Mouse (Mus musculus) forebrain, postnatal 0 days (tissue): ENCODE results near the gene Parp4. TPM values are rescaled to one million over a fixed set of nuclear protein-coding genes. Genes with fewer than 3 reads are reported as not detected.

Source experiments
- ATAC-seq: fragments of 200-750 bp; cut with Nextera tagmentation; 2 replicates; pipeline ENCODE4 v1.8.0; 2017; ENCODE audit warnings: mild to moderate bottlenecking, moderate library complexity
- DNase-seq: peaks from one replicate; pipeline ENCODE4 v3.0.0-alpha.2; 2015
- H3K27ac ChIP-seq: fragments of 300-500 bp; sonication (generic); 2 replicates; pipeline ENCODE4 v1.5.1; 2014; ENCODE audit warnings: low read depth, mild to moderate bottlenecking, antibody characterized with exemption, low read length, moderate library complexity, mixed read lengths
- H3K27me3 ChIP-seq: fragments of 300-500 bp; sonication (generic); 2 replicates; pipeline ENCODE4 v1.6.1; 2014; ENCODE audit warnings: mild to moderate bottlenecking, low read length, mixed read lengths; ENCODE audit not compliant: insufficient read depth
- H3K36me3 ChIP-seq: fragments of 300-500 bp; sonication (generic); 2 replicates; pipeline ENCODE4 v1.6.1; 2014; ENCODE audit warnings: mild to moderate bottlenecking, moderate library complexity; ENCODE audit not compliant: insufficient read depth
- H3K4me1 ChIP-seq: fragments of 300-500 bp; sonication (generic); 2 replicates; pipeline ENCODE4 v1.6.1; 2014; ENCODE audit warnings: antibody characterized with exemption; ENCODE audit not compliant: insufficient read depth
- H3K4me2 ChIP-seq: fragments of 300-500 bp; sonication (generic); 2 replicates; pipeline ENCODE4 v1.6.1; 2014; ENCODE audit warnings: low read depth, mild to moderate bottlenecking, moderate library complexity
- H3K4me3 ChIP-seq: fragments of 300-500 bp; sonication (generic); 2 replicates; pipeline ENCODE4 v1.5.1; 2014; ENCODE audit warnings: low read depth, low read length, mixed read lengths
- H3K9ac ChIP-seq: fragments of 300-500 bp; sonication (generic); 2 replicates; pipeline ENCODE4 v1.6.1; 2014; ENCODE audit warnings: mild to moderate bottlenecking
- H3K9me3 ChIP-seq: fragments of 300-500 bp; sonication (generic); 2 replicates; pipeline ENCODE4 v1.6.1; 2016; ENCODE audit warnings: low read length
- CTCF ChIP-seq: sonication (generic); IDR thresholded peaks from 2 replicates; pipeline ENCODE4 v1.5.1; 2016; ENCODE audit warnings: antibody characterized with exemption, control low read depth, low read depth
- WGBS: fragments of 180-500 bp; shearing (Covaris S2); extraction: QIAGEN DNeasy Blood & Tissue Kit; methylation state at CpG from one replicate; pipeline ENCODE4 v1.1.7; 2014; 5-methylcytosine and 5-hydroxymethylcytosine counted together
- polyA plus RNA-seq: library from polyadenylated mRNA; unstranded; fragments of >200 nt; fragmentation: Nextera tagmentation; extraction: Ambion mirVana; gene quantifications from 2 replicates; pipeline ENCODE4 v1.2.1, GENCODE M21; 2015
- total RNA-seq: library from RNA; depleted of rRNA; stranded (reverse); fragments of >200 nt; gene quantifications from 2 replicates; pipeline ENCODE4 v1.2.3, GENCODE M21; 2014

Gene Parp4
- total and polyA plus RNA-seq, 2 experiments from 2014 or later, result 0.80 to 1.3 TPM

- 81% methylated on average over 4 of the region's 4 CpGs for WGBS
- no peak for ATAC-seq
Measured at GRCm38 (mm10) chr14:56605136-56605535, 29.7 kb downstream of the Parp4 start.

GRCm38 (mm10) chr14:56613212-56613611 lies 37.8 kb downstream of the Parp4 start:
- Histone ChIP-seq H3K9me3 (no peaks in the 10 kb centered on the region), H3K36me3 (no peaks in the 10 kb centered on the region), H3K27me3 (no peaks in the 10 kb centered on the region), H3K4me2 (no peak overlapping the region), H3K4me3 (no peak overlapping the region), H3K9ac (no peak overlapping the region), H3K4me1 (no peaks in the 10 kb centered on the region), H3K27ac (no peak overlapping the region)
- no peak for TF ChIP-seq CTCF
- DNase-seq (no peak), ATAC-seq (no peak)
- 86% methylated on average over 3 of the region's 3 CpGs for WGBS

More at GRCm38 (mm10) chr14:56605136-56605535, 29.7 kb downstream of the Parp4 start:
- Histone ChIP-seq H3K27ac (no peak overlapping the region), H3K36me3 (no peaks in the 10 kb centered on the region), H3K4me2 (no peak overlapping the region), H3K9ac (no peak overlapping the region), H3K27me3 (no peaks in the 10 kb centered on the region), H3K4me1 (no peaks in the 10 kb centered on the region), H3K9me3 (no peaks in the 10 kb centered on the region), H3K4me3 (no peak overlapping the region)
- no peak for TF ChIP-seq CTCF
- DNase-seq, result no peak

- Histone ChIP-seq H3K27ac (no peak overlapping the region), H3K4me2 (no peak overlapping the region), H3K36me3 (no peaks in the 10 kb centered on the region), H3K4me3 (no peak overlapping the region), H3K9ac (no peak overlapping the region), H3K4me1 (no peaks in the 10 kb centered on the region), H3K27me3 (no peaks in the 10 kb centered on the region), H3K9me3 (no peaks in the 10 kb centered on the region)
- DNase-seq, result no peak
- no peak for ATAC-seq
- no peak for TF ChIP-seq CTCF
- WGBS, result 86% methylated on average over 1 of the region's 1 CpGs
Measured at GRCm38 (mm10) chr14:56617470-56617869, 42.1 kb downstream of the Parp4 start.

GRCm38 (mm10) chr14:56620425-56620824 lies 45.0 kb downstream of the Parp4 start:
- 88% methylated on average over 8 of the region's 8 CpGs for WGBS
- no peak for ATAC-seq

GRCm38 (mm10) chr14:56626202-56626601 lies 50.8 kb downstream of the Parp4 start:
- Histone ChIP-seq H3K27ac (no peak overlapping the region), H3K4me3 (no peak overlapping the region), H3K9me3 (no peaks in the 10 kb centered on the region), H3K9ac (no peak overlapping the region), H3K27me3 (no peaks in the 10 kb centered on the region), H3K36me3 (no peaks in the 10 kb centered on the region), H3K4me2 (no peak overlapping the region), H3K4me1 (no peaks in the 10 kb centered on the region)
- TF ChIP-seq CTCF, result no peak
- DNase-seq, result no peak
- no peak for ATAC-seq
- WGBS, result 87% methylated on average over 4 of the region's 4 CpGs

More at GRCm38 (mm10) chr14:56620425-56620824, 45.0 kb downstream of the Parp4 start:
- no peaks in the 10 kb centered on the region for H3K9me3 ChIP-seq
- no peak overlapping the region for H3K9ac ChIP-seq
- no peak overlapping the region for H3K4me2 ChIP-seq
- no peak for DNase-seq
- H3K4me3 ChIP-seq, result no peak overlapping the region
- no peaks in the 10 kb centered on the region for H3K4me1 ChIP-seq
- H3K27me3 ChIP-seq, result no peaks in the 10 kb centered on the region
- no peak for TF ChIP-seq CTCF
- H3K36me3 ChIP-seq, result no peaks in the 10 kb centered on the region
- H3K27ac ChIP-seq, result no peak overlapping the region

- TF ChIP-seq CTCF, result no peak
- Histone ChIP-seq H3K9me3 (no peaks in the 10 kb centered on the region), H3K27me3 (no peaks in the 10 kb centered on the region), H3K27ac (no peak overlapping the region), H3K4me1 (no peaks in the 10 kb centered on the region), H3K36me3 (no peaks in the 10 kb centered on the region), H3K4me2 (no peak overlapping the region), H3K4me3 (no peak overlapping the region), H3K9ac (no peak overlapping the region)
- ATAC-seq (peak; percentile 60), DNase-seq (peak; percentile 70)
- WGBS, result 70% methylated on average over 3 of the region's 3 CpGs
Measured at GRCm38 (mm10) chr14:56628336-56628735, 52.9 kb downstream of the Parp4 start.

GRCm38 (mm10) chr14:56631109-56631508 lies 55.7 kb downstream of the Parp4 start:
- no peak for TF ChIP-seq CTCF
- no peaks in the 10 kb centered on the region for H3K4me1 ChIP-seq
- H3K36me3 ChIP-seq, result no peaks in the 10 kb centered on the region
- no peak overlapping the region for H3K4me2 ChIP-seq
- no peaks in the 10 kb centered on the region for H3K27me3 ChIP-seq
- DNase-seq (no peak), ATAC-seq (no peak)
- H3K9me3 ChIP-seq, result no peaks in the 10 kb centered on the region
- H3K9ac ChIP-seq, result no peak overlapping the region
- H3K4me3 ChIP-seq, result no peak overlapping the region
- H3K27ac ChIP-seq, result no peak overlapping the region
- 84% methylated on average over 2 of the region's 2 CpGs for WGBS
